Mouse (Mus musculus): ENCODE data around the gene Dennd5a. TPM values are rescaled to one million over a fixed set of nuclear protein-coding genes. Genes with fewer than 3 reads are reported as not detected.

The Dennd5a gene
- polyA plus RNA-seq, 1 experiment from 2014 or later = 66.1 TPM

DNA sequence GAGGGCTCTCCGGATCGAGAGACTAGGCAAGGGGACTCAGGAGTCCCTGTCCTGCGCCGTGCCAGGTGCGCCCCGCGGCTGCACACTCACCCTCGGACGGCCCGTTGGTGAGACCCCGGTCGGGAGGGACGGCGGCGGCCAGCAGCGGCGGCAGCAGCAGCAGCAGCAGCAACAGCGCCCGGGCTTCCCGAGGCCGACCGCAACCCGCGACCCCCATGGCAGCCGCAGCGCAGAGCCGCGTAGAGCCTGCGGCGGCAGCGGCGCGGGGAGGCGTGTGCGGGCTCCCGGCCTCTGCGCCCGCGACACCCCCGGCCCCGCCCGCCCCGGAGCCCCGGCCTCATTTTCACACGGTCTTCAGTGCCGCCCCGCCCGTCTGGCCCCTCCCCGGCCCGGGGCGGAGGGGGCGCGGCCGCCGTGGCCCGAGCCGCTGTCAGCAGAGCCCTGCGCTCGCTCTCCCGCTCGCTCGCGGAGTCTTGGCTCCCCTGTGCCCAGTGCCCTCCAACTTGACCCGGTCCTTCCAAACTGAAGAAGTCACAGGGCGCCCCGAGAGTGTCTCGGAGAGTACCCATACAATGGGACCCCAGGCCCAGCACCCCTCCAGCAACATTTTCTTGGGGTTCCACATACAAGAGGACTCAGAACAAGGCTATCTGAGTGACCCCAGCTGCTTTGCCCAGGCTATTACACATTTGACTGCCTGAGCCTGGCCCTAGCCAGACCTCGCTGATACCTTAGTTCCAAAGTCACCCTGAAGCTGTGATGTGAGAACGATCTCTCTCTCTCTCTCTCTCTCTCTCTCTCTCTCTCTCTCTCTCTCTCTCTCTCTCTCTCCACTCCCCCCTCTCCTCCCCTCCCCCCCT, 94.7 kb downstream of the Dennd5a start, which contains the start of gene Scube2:
Gene Scube2, minus strand, starts transcription at position 310 of the 860 bp plus-strand sequence.
- H3K4me2 ChIP-seq (ENCODE audit: low read length) = peak within 1 kb of the TSS; percentile 91
- H3K4me3 ChIP-seq (ENCODE audit: control insufficient read depth in 1 of 2, insufficient read depth in 1 of 2, low read depth in 1 of 2, low read length in 2 of 2) = peak within 1 kb of the TSS; percentile 62 to 78
- ATAC-seq (ENCODE audit: insufficient number of reproducible peaks, insufficient read depth, low FRiP score, low read depth) = peak; percentile 85
- H3K27ac ChIP-seq (replicated peaks in 1 of 2; ENCODE audit: control insufficient read depth in 1 of 2, insufficient read depth in 1 of 2, low read depth in 2 of 2, low read length in 2 of 2) = no peak within 1 kb of the TSS
- peaks cover 5 to 24% of the 10 kb centered on the region in 2 experiments for H3K4me1 ChIP-seq (ENCODE audit: control insufficient read depth in 2 of 2, insufficient read depth in 2 of 2, low read length in 2 of 2)
- WGBS = 2% methylated on average over 45 of the region's 69 CpGs
- H3K27me3 ChIP-seq (ENCODE audit: control insufficient read depth, insufficient read depth, low read length) = peaks cover 9% of the 10 kb centered on the region
- no peaks in the 10 kb centered on the region for H3K9me3 ChIP-seq (ENCODE audit: control insufficient read depth, low read length)
- no peaks in the 10 kb centered on the region for H3K36me3 ChIP-seq (ENCODE audit: control insufficient read depth, insufficient read depth, low read length)
- peak within 1 kb of the TSS; percentile 85 for H3K9ac ChIP-seq (ENCODE audit: low read length)

DNA sequence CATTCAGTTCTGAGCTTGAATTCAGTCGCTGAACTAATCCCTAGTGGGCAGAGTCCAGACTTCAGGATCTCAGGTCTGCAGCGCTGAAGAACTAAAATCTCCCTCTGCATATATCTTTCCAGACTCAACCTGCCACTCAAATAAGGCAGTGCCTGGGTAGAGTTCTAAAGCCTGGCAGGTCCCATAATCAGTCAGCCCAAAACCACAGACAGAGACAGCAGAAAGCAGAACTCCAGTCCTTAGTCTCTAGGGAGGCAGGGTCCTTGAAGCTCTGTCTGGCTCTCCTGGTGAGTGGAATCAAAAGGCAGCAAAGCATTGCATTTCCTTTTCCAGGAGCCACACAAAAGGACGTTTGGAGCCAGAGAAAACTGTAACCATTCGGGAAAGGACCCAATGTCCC, 96.7 kb downstream of the Dennd5a start:
- Histone ChIP-seq H3K9me3 (ENCODE audit: control insufficient read depth, low read length) (no peaks in the 10 kb centered on the region), H3K4me1 (ENCODE audit: control insufficient read depth in 2 of 2, insufficient read depth in 2 of 2, low read length in 2 of 2) (peaks cover 11 to 33% of the 10 kb centered on the region in 2 experiments), H3K9ac (ENCODE audit: low read length) (no peak overlapping the region), H3K27ac (replicated peaks in 1 of 2; ENCODE audit: control insufficient read depth in 1 of 2, insufficient read depth in 1 of 2, low read depth in 2 of 2, low read length in 2 of 2) (no peak overlapping the region), H3K27me3 (ENCODE audit: control insufficient read depth, insufficient read depth, low read length) (peaks cover 9% of the 10 kb centered on the region), H3K4me2 (ENCODE audit: low read length) (no peak overlapping the region), H3K36me3 (ENCODE audit: control insufficient read depth, insufficient read depth, low read length) (no peaks in the 10 kb centered on the region), H3K4me3 (ENCODE audit: control insufficient read depth in 1 of 2, insufficient read depth in 1 of 2, low read depth in 1 of 2, low read length in 2 of 2) (no peak overlapping the region)
- WGBS = 33% methylated on average over 4 of the region's 4 CpGs
- no peak for ATAC-seq (ENCODE audit: insufficient number of reproducible peaks, insufficient read depth, low FRiP score, low read depth)

DNA sequence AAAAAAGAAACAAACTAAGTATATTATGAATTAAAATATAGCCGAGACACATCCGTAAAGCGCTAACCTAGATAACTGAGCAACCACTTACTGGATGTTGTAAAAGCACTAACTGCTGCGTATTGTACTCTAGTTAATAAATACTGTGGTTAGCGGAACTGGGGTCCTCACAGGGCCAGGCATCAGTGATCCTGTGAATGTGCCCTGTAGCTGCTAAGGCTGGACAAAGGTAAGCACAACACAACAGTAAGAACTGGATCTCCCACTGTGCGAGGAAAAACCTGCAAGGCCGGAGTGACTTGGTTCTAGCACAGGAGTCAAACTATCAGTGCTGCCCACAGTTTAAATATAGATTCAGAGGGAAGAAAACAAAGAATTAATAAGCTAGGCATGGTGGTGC, 100.1 kb downstream of the Dennd5a start:
- no peaks in the 10 kb centered on the region for H3K9me3 ChIP-seq (ENCODE audit: control insufficient read depth, low read length)
- H3K27me3 ChIP-seq (ENCODE audit: control insufficient read depth, insufficient read depth, low read length) = peaks cover 9% of the 10 kb centered on the region
- H3K4me2 ChIP-seq (ENCODE audit: low read length) = no peak overlapping the region
- no peak overlapping the region for H3K9ac ChIP-seq (ENCODE audit: low read length)
- no peak overlapping the region for H3K27ac ChIP-seq (replicated peaks in 1 of 2; ENCODE audit: control insufficient read depth in 1 of 2, insufficient read depth in 1 of 2, low read depth in 2 of 2, low read length in 2 of 2)
- WGBS = 85% methylated on average over 7 of the region's 7 CpGs
- ATAC-seq (ENCODE audit: insufficient number of reproducible peaks, insufficient read depth, low FRiP score, low read depth) = no peak
- H3K36me3 ChIP-seq (ENCODE audit: control insufficient read depth, insufficient read depth, low read length) = no peaks in the 10 kb centered on the region
- H3K4me1 ChIP-seq (ENCODE audit: control insufficient read depth in 2 of 2, insufficient read depth in 2 of 2, low read length in 2 of 2) = peaks cover 8 to 21% of the 10 kb centered on the region in 2 experiments
- H3K4me3 ChIP-seq (ENCODE audit: control insufficient read depth in 1 of 2, insufficient read depth in 1 of 2, low read depth in 1 of 2, low read length in 2 of 2) = no peak overlapping the region

DNA sequence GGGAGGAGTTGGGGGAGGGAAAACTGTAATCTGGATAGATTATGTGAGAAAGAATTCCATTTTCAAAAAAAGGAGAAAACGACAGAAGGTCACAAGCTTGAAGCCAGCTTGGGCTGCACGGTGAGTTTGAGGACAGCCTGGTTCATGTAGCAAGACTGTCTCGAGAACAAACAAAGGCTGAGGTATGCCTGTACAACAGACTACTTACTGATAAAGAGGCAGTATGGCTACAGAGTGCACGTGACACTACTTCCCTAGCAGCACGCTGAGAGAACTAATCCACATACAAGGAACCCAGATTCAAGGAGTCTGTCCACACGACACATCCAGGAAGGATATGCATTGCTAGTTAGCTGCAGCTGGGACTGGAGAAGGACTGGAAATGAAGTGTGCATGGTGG, 100.9 kb downstream of the Dennd5a start:
- peak overlapping the region; percentile 37 to 47; a peak in 3 of 4 replicates for H3K27ac ChIP-seq (replicated peaks in 1 of 2; ENCODE audit: control insufficient read depth in 1 of 2, insufficient read depth in 1 of 2, low read depth in 2 of 2, low read length in 2 of 2)
- H3K4me1 ChIP-seq (ENCODE audit: control insufficient read depth in 2 of 2, insufficient read depth in 2 of 2, low read length in 2 of 2) = peaks cover 11 to 26% of the 10 kb centered on the region in 2 experiments
- 7% methylated on average over 6 of the region's 6 CpGs for WGBS
- H3K9ac ChIP-seq (ENCODE audit: low read length) = peak overlapping the region; percentile 38
- no peak for ATAC-seq (ENCODE audit: insufficient number of reproducible peaks, insufficient read depth, low FRiP score, low read depth)
- H3K27me3 ChIP-seq (ENCODE audit: control insufficient read depth, insufficient read depth, low read length) = peaks cover 5% of the 10 kb centered on the region
- 0 out of 2 replicates have a peak overlapping the region, but pooled peaks have one; percentile 11 for H3K4me2 ChIP-seq (ENCODE audit: low read length)
- no peaks in the 10 kb centered on the region for H3K36me3 ChIP-seq (ENCODE audit: control insufficient read depth, insufficient read depth, low read length)
- H3K4me3 ChIP-seq (ENCODE audit: control insufficient read depth in 1 of 2, insufficient read depth in 1 of 2, low read depth in 1 of 2, low read length in 2 of 2) = no peak overlapping the region
- H3K9me3 ChIP-seq (ENCODE audit: control insufficient read depth, low read length) = no peaks in the 10 kb centered on the region

DNA sequence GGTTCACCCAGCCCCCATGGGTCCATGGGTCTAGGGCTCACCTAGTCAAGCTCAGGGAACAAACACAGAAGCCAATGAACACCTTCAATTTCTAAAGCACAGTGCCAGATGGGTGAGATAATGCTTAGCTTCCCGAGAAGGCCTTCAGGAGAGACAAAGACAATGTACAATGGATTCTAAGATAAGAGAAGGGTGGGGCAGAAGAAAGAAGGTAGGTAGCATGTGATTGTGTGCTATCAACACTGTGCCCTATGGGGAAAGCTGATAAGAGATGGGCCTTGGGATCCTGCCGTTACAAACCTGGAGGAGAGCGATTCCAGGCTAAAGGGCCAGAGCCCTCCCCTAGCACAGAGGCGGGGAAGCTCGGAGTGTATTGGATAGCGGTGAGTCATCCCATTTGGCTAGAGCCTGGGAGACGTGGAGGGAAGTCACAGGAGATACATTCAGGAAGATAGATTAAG, 107.5 kb downstream of the Dennd5a start:
- Histone ChIP-seq H3K36me3 (ENCODE audit: control insufficient read depth, insufficient read depth, low read length) (no peaks in the 10 kb centered on the region), H3K9me3 (ENCODE audit: control insufficient read depth, low read length) (no peaks in the 10 kb centered on the region), H3K4me2 (ENCODE audit: low read length) (no peak overlapping the region), H3K4me1 (ENCODE audit: control insufficient read depth in 2 of 2, insufficient read depth in 2 of 2, low read length in 2 of 2) (peaks cover 39 to 57% of the 10 kb centered on the region in 2 experiments), H3K27me3 (ENCODE audit: control insufficient read depth, insufficient read depth, low read length) (no peaks in the 10 kb centered on the region), H3K4me3 (ENCODE audit: control insufficient read depth in 1 of 2, insufficient read depth in 1 of 2, low read depth in 1 of 2, low read length in 2 of 2) (no peak overlapping the region), H3K9ac (ENCODE audit: low read length) (0 out of 2 replicates have a peak overlapping the region, but pooled peaks have one; percentile 1), H3K27ac (replicated peaks in 1 of 2; ENCODE audit: control insufficient read depth in 1 of 2, insufficient read depth in 1 of 2, low read depth in 2 of 2, low read length in 2 of 2) (0 out of 4 replicates have a peak overlapping the region, but pooled peaks of 1 of the 2 experiments have one; percentile 11)
- WGBS = 13% methylated on average over 7 of the region's 7 CpGs
- 0 out of 2 replicates have a peak, but pooled peaks have one; percentile 49 for ATAC-seq (ENCODE audit: insufficient number of reproducible peaks, insufficient read depth, low FRiP score, low read depth)

DNA sequence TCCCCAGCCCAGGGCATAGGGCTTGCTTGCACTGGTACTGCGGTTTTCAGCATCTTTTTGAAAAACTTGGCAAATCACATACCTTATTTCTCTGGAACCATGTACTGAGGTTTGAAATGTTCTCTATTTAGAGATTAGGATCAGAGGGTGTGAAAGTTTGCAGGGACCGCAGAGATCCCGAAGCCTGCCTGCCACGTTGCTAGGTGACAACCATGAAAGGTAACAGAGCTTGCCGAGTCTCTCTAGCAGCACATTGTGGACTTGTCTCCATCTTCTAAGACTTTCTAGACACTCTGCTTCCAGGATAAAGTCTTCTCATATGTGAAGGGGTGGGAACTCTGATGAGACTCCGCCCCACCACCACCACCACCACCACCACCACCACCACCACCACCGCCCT, 108.3 kb downstream of the Dennd5a start:
- Histone ChIP-seq H3K36me3 (ENCODE audit: control insufficient read depth, insufficient read depth, low read length) (no peaks in the 10 kb centered on the region), H3K4me2 (ENCODE audit: low read length) (no peak overlapping the region), H3K4me1 (ENCODE audit: control insufficient read depth in 2 of 2, insufficient read depth in 2 of 2, low read length in 2 of 2) (peaks cover 39 to 57% of the 10 kb centered on the region in 2 experiments), H3K9me3 (ENCODE audit: control insufficient read depth, low read length) (no peaks in the 10 kb centered on the region), H3K9ac (ENCODE audit: low read length) (no peak overlapping the region), H3K4me3 (ENCODE audit: control insufficient read depth in 1 of 2, insufficient read depth in 1 of 2, low read depth in 1 of 2, low read length in 2 of 2) (no peak overlapping the region), H3K27me3 (ENCODE audit: control insufficient read depth, insufficient read depth, low read length) (no peaks in the 10 kb centered on the region), H3K27ac (replicated peaks in 1 of 2; ENCODE audit: control insufficient read depth in 1 of 2, insufficient read depth in 1 of 2, low read depth in 2 of 2, low read length in 2 of 2) (no peak overlapping the region)
- no peak for ATAC-seq (ENCODE audit: insufficient number of reproducible peaks, insufficient read depth, low FRiP score, low read depth)
- WGBS = 80% methylated on average over 7 of the region's 7 CpGs

DNA sequence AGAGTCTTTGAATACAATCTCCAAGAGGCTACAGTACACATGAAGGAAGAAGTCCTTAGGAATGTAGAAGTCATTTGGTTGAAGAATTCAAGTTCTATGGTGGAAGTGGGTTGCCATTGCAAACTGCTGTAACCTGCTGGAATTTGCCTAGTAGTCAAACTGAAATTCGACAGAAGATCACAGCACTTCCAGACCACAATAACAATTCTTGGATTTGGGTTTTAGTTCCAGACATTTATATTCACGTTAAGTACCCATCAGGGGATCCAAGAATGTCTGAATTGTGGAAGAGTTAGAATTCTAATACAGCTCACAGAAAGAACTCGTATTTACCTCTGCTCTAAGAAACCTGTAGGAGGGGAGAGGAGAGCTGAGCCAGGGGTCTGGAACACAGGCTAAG, 109.7 kb downstream of the Dennd5a start:
- Histone ChIP-seq H3K4me1 (ENCODE audit: control insufficient read depth in 2 of 2, insufficient read depth in 2 of 2, low read length in 2 of 2) (peaks cover 39 to 57% of the 10 kb centered on the region in 2 experiments), H3K9me3 (ENCODE audit: control insufficient read depth, low read length) (no peaks in the 10 kb centered on the region), H3K4me3 (ENCODE audit: control insufficient read depth in 1 of 2, insufficient read depth in 1 of 2, low read depth in 1 of 2, low read length in 2 of 2) (no peak overlapping the region), H3K27ac (replicated peaks in 1 of 2; ENCODE audit: control insufficient read depth in 1 of 2, insufficient read depth in 1 of 2, low read depth in 2 of 2, low read length in 2 of 2) (no peak overlapping the region), H3K4me2 (ENCODE audit: low read length) (no peak overlapping the region), H3K27me3 (ENCODE audit: control insufficient read depth, insufficient read depth, low read length) (no peaks in the 10 kb centered on the region), H3K9ac (ENCODE audit: low read length) (no peak overlapping the region), H3K36me3 (ENCODE audit: control insufficient read depth, insufficient read depth, low read length) (0 out of 2 replicates have a peak, but pooled peaks cover 5% of the 10 kb centered on the region)
- WGBS = 77% methylated on average over 3 of the region's 3 CpGs
- ATAC-seq (ENCODE audit: insufficient number of reproducible peaks, insufficient read depth, low FRiP score, low read depth) = no peak

Data from heart, embryonic 14.5 days (tissue).